Mouse (Mus musculus): Measurements from ENCODE around the gene Gstm5. TPM values are rescaled to one million over a fixed set of nuclear protein-coding genes. Genes with fewer than 3 reads are reported as not detected.

Gene Gstm5
- polyA plus RNA-seq, 1 experiment = 121 TPM

DNA sequence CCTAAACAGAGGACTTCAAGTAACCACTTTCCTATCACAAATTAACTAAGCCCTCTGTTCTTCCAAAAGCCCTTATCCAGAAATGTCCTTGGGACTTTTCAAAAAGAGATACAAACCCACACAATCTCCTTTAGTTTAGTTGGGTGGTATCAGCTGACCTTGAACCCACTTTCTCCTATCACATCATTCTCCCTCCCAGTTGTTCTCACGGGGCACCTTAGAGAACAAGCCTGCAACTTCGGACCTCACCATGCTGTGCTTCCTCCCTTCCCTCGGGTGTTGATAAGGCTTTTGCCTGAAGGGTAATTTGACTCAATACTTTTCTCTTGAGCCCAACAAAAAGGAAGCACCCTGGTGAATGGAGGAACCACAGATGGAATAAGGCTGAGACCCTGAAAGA lies 40.3 kb downstream of the Gstm5 start:
- Histone ChIP-seq H3K4me3 (ENCODE audit: insufficient read depth, low read depth, low read length) (no peak overlapping the region), H3K4me1 (ENCODE audit: control insufficient read depth, insufficient read depth, insufficient read length, low read length) (peaks cover 4% of the 10 kb centered on the region; the same call in 1 of the 2 replicates), H3K27ac (replicated peaks; ENCODE audit: low read depth, low read length) (no peak overlapping the region)

DNA sequence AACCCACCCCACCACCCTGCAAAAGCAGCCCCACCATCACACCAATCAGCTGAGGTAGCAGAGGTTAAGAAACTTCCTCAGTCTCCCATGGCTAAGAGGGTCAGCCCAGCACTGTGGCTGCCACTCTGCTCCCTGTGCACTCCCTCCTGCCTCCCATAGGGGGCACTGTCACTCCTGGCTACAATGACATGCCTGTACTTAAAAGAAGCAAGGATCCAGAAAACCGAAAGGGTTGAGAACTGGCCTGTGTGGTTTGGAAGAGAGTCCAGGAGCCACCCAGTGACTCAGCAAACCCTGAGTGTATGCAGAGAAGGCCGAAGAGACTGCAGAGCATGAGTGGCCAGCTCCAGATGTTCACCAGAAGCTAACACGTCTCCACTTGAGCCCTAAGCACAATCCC lies 43.8 kb downstream of the Gstm5 start:
- Histone ChIP-seq H3K4me3 (ENCODE audit: insufficient read depth, low read depth, low read length) (no peak overlapping the region), H3K4me1 (ENCODE audit: control insufficient read depth, insufficient read depth, insufficient read length, low read length) (peaks cover 6% of the 10 kb centered on the region), H3K27ac (replicated peaks; ENCODE audit: low read depth, low read length) (0 out of 2 replicates have a peak overlapping the region, but pooled peaks have one; percentile 20)

DNA sequence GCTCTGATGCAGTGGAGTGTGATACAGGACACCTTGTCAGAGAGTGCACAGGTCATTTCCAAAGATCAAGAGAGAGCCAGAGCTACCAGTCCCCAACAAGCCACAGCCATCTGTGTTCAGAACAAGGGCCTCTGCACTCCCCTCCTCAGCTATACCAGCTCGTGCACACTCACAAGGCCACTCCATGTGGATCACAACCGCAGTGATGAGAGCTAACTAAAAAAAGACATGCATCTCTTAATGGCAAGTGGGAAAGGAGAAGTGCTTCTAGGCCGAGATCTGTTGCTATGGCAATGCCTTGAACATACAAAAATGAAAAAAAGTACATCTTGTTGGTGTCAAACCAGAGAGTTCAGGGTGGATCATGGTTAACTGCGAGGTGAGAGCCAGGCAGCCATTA lies 44.2 kb downstream of the Gstm5 start:
- H3K27ac ChIP-seq (replicated peaks; ENCODE audit: low read depth, low read length) = 0 out of 2 replicates have a peak overlapping the region, but pooled peaks have one; percentile 20
- peaks cover 6% of the 10 kb centered on the region for H3K4me1 ChIP-seq (ENCODE audit: control insufficient read depth, insufficient read depth, insufficient read length, low read length)
- no peak overlapping the region for H3K4me3 ChIP-seq (ENCODE audit: insufficient read depth, low read depth, low read length)

DNA sequence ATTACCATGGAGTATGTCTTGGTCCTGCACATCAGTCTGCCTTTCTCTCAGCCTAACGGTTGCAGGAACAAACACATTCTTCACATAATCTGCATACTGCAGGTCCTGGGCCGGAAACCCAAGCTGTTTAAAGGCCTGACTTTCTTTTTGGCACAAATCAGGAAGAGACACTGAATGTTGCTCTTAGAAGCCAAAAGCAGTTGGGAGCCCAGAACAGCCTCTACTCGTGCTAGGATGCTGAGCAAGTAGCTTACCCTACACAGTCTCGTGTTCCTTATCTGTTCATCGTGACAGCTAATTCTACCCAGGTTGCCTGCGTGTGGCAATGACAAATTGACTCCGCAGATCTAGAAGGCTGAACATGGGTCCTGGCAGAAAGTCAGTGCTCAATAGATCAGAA lies 44.9 kb downstream of the Gstm5 start:
- no peak overlapping the region for H3K27ac ChIP-seq (replicated peaks; ENCODE audit: low read depth, low read length)
- H3K4me1 ChIP-seq (ENCODE audit: control insufficient read depth, insufficient read depth, insufficient read length, low read length) = peaks cover 6% of the 10 kb centered on the region
- no peak overlapping the region for H3K4me3 ChIP-seq (ENCODE audit: insufficient read depth, low read depth, low read length)

DNA sequence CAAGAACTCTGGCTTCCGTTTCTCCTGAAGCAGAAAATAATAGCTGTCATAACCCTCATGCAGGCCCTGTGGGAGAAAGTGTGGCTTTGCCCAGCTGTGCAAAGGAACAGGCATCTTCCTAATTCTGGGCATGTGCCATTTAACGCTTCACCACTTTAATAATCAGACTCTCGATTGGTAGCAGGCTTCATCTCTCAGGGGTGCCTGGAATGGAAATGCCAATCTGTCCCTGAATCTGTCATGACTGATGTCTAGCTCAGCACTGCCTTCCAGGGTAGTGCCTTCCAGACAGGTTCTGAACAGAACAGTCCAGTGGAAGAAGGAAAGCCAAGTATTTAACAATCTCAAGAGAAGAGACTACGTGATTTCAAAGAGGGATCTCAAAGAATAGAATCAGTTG lies 45.6 kb downstream of the Gstm5 start:
- H3K4me3 ChIP-seq (ENCODE audit: insufficient read depth, low read depth, low read length) = no peak overlapping the region
- peaks cover 6% of the 10 kb centered on the region for H3K4me1 ChIP-seq (ENCODE audit: control insufficient read depth, insufficient read depth, insufficient read length, low read length)
- no peak overlapping the region for H3K27ac ChIP-seq (replicated peaks; ENCODE audit: low read depth, low read length)

DNA sequence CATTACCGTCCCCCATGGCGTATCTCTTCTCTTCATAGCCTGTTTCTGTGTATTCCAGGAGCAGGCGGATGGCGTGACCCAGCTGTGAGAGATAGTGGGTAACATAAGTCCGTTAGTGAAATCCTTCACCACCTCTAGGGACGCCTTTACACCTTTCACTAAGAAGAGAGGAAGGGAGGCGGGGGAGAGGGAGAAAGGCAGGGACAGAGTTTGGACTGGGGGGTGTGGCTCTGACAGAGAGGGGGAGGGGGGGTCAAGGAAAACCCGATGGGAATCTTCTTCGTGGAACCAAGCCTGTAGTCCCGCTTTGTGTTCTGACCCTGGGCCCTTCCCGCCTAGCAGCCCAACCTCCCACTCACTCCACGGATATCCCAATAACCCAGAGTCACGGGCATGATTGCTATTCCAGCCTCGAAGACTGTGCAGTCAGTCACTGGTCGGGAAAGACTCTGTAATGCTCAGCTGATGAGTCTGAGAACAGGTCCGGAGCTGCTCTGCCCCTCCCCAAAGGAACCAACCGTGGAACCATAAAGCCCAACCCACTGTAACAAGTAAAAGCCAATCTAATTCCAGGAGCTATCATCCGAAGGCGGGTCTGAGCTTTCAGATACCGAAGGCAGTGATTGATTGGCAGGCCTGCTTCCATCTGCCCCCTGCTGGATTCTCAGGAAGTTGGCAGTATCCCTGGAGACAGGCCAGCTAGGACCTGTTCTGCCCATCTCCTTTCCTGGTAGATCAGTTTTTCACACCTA lies 47.8 kb downstream of the Gstm5 start, which contains the start of gene Gstm6:
Gstm6 (minus strand) TSS at position 511 of the 752 bp plus-strand sequence.
- H3K27ac ChIP-seq (replicated peaks; ENCODE audit: low read depth, low read length) = no peak within 1 kb of the TSS
- peak within 1 kb of the TSS; percentile 23 for H3K4me3 ChIP-seq (ENCODE audit: insufficient read depth, low read depth, low read length)

DNA sequence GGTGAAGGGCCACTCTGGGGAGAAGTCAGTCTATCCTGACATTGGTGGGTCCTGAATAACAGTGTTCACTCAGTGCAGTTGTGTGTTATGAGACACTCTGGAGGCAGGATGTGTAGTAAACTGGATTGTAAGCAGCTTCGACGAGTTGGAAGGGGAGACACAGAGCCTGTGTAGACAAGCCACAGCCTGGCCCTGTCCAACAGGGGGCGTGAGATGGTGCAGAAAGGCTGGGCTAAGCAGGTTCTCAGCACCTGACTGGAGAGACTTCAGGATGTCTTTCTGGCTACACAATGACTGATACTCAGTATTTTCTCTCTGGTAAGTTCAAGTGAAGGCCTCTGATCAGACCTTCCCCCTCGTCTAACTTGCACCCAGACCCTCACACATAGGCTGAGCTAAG lies 50.1 kb downstream of the Gstm5 start:
- H3K4me3 ChIP-seq (ENCODE audit: insufficient read depth, low read depth, low read length) = no peak overlapping the region
- H3K27ac ChIP-seq (replicated peaks; ENCODE audit: low read depth, low read length) = no peak overlapping the region
- peaks cover 2% of the 10 kb centered on the region; the same call in 1 of the 2 replicates for H3K4me1 ChIP-seq (ENCODE audit: control insufficient read depth, insufficient read depth, insufficient read length, low read length)

More for the DNA sequence above, 47.8 kb downstream of the Gstm5 start, which contains the start of gene Gstm6:
- H3K4me1 ChIP-seq (ENCODE audit: control insufficient read depth, insufficient read depth, insufficient read length, low read length) = peaks cover 6% of the 10 kb centered on the region

Other genes starting within 250 kb of the Gstm5 start
- gene Ahcyl1, start 199.3 kb upstream of the Gstm5 start, polyA plus RNA-seq (2012; ENCODE audit: insufficient read depth, insufficient read length, missing spikeins) = 510 and 528 TPM in 2 replicates
- gene Csf1, start 135.4 kb upstream of the Gstm5 start, polyA plus RNA-seq (2012; ENCODE audit: insufficient read depth, insufficient read length, missing spikeins) = 5.6 and 14.8 TPM in 2 replicates
- not detected in 2 replicates for gene Eps8l3, start 18.6 kb upstream of the Gstm5 start, polyA plus RNA-seq (2012; ENCODE audit: insufficient read depth, insufficient read length, missing spikeins)
- gene Gstm7, start 36.0 kb downstream of the Gstm5 start, polyA plus RNA-seq (2012; ENCODE audit: insufficient read depth, insufficient read length, missing spikeins) = 10.3 and 15.8 TPM in 2 replicates
- 3.1 and 7.9 TPM in 2 replicates for gene Gstm6, start 47.9 kb downstream of the Gstm5 start, polyA plus RNA-seq (2012; ENCODE audit: insufficient read depth, insufficient read length, missing spikeins)
- gene Gstm3, start 73.5 kb downstream of the Gstm5 start, polyA plus RNA-seq (2012; ENCODE audit: insufficient read depth, insufficient read length, missing spikeins) = not detected in 2 replicates
- gene Gstm2, start 90.6 kb downstream of the Gstm5 start, polyA plus RNA-seq (2012; ENCODE audit: insufficient read depth, insufficient read length, missing spikeins) = 116 and 122 TPM in 2 replicates
- 393 and 398 TPM in 2 replicates for gene Gstm1, start 122.2 kb downstream of the Gstm5 start, polyA plus RNA-seq (2012; ENCODE audit: insufficient read depth, insufficient read length, missing spikeins)
- gene Gstm4, start 149.1 kb downstream of the Gstm5 start, polyA plus RNA-seq (2012; ENCODE audit: insufficient read depth, insufficient read length, missing spikeins) = 17.4 and 30.2 TPM in 2 replicates
- gene Ampd2, start 190.8 kb downstream of the Gstm5 start, polyA plus RNA-seq (2012; ENCODE audit: insufficient read depth, insufficient read length, missing spikeins) = 13.5 and 16.4 TPM in 2 replicates
- gene Gnat2, start 197.0 kb downstream of the Gstm5 start, polyA plus RNA-seq (2012; ENCODE audit: insufficient read depth, insufficient read length, missing spikeins) = not detected in 2 replicates